Mouse (Mus musculus) CH12.LX (cell line): ENCODE data around the gene Daxx. TPM values are rescaled to one million over a fixed set of nuclear protein-coding genes. Genes with fewer than 3 reads are reported as not detected.
A peak's percentile ranks its signal among the peaks of the same experiment; 100 is the strongest.

Source experiments
- DNase-seq: peaks from one replicate; pipeline ENCODE4 v3.0.0-alpha.2; 2013; ENCODE audit errors: extremely low read depth
- H3K27ac ChIP-seq: 2 replicates; pipeline ENCODE4 v1.5.1; 2012; ENCODE audit warnings: low read depth, mild to moderate bottlenecking, control low read depth, moderate library complexity; ENCODE audit not compliant: insufficient read depth
- H3K27me3 ChIP-seq: replicated peaks from 2 replicates; pipeline ENCODE3; 2012; ENCODE audit warnings: inconsistent platforms
- H3K36me3 ChIP-seq, 2 experiments: replicated peaks in 1 of 2; 2 replicates each; pipeline versions ENCODE3 to v1.6.1; 2012; ENCODE audit warnings: inconsistent platforms in 1 of 2, low read length in 1 of 2, mild to moderate bottlenecking in 1 of 2, mixed read lengths in 1 of 2, moderate library complexity in 1 of 2; ENCODE audit not compliant: control insufficient read depth in 1 of 2, insufficient read depth in 1 of 2
- H3K4me1 ChIP-seq, 2 experiments: 2 replicates each; pipeline ENCODE4 v1.6.1; 2012; ENCODE audit warnings: inconsistent platforms in 1 of 2, moderate library complexity in 1 of 2; ENCODE audit not compliant: insufficient read depth in 2 of 2, control insufficient read depth in 1 of 2
- H3K4me2 ChIP-seq: 2 replicates; pipeline ENCODE4 v1.6.1; 2012; ENCODE audit warnings: low read depth, mild to moderate bottlenecking, control low read depth; ENCODE audit not compliant: poor library complexity, insufficient read depth, severe bottlenecking
- H3K4me3 ChIP-seq, 3 experiments: fragments of 150-350 bp in 1 of 3; sonication (generic) in 1 of 3; replicated peaks in 1 of 3; 2 replicates each; pipeline versions ENCODE3 to v1.5.1; 2011 to 2012; ENCODE audit warnings: low read depth in 2 of 3, low read length in 2 of 3, mild to moderate bottlenecking in 2 of 3, moderate library complexity in 2 of 3, control low read depth in 1 of 3, improper control_type of control experiment in 1 of 3, inconsistent platforms in 1 of 3, mixed read lengths in 1 of 3; ENCODE audit not compliant: poor library complexity in 1 of 3
- H3K79me2 ChIP-seq: replicated peaks from 2 replicates; pipeline ENCODE4 v1.6.1; 2012; ENCODE audit warnings: mild to moderate bottlenecking, moderate library complexity; ENCODE audit not compliant: control insufficient read depth, poor library complexity, insufficient read depth, severe bottlenecking; ENCODE audit errors: extremely low read depth
- H3K9ac ChIP-seq: 2 replicates; pipeline ENCODE4 v1.6.1; 2012; ENCODE audit warnings: low read depth, mild to moderate bottlenecking, control low read depth, moderate library complexity; ENCODE audit not compliant: insufficient read depth
- H3K9me3 ChIP-seq: replicated peaks from 2 replicates; pipeline ENCODE3; 2012; ENCODE audit warnings: low read length, inconsistent platforms, mixed read lengths
- BHLHE40 ChIP-seq: IDR thresholded peaks from 2 replicates; pipeline ENCODE4 v1.6.1; 2011; ENCODE audit warnings: mild to moderate bottlenecking, low read depth, low read length, improper control_type of control experiment
- CHD1 ChIP-seq: IDR thresholded peaks from 2 replicates; pipeline ENCODE4 v1.6.1; 2012; ENCODE audit warnings: low read depth, low read length, improper control_type of control experiment, inconsistent platforms
- CHD2 ChIP-seq: IDR thresholded peaks from 2 replicates; pipeline ENCODE4 v1.6.1; 2011; ENCODE audit warnings: low read length, improper control_type of control experiment
- CTCF ChIP-seq, 2 experiments: IDR thresholded peaks in 1 of 2; conservative IDR thresholded peaks in 1 of 2; 2 replicates each; pipeline ENCODE4 v1.5.1; 2011 to 2012; ENCODE audit warnings: low read depth in 2 of 2, low read length in 2 of 2, improper control_type of control experiment in 1 of 2, inconsistent platforms in 1 of 2, mild to moderate bottlenecking in 1 of 2, moderate library complexity in 1 of 2
- E2F4 ChIP-seq: IDR thresholded peaks from 2 replicates; pipeline ENCODE4 v1.6.1; 2011; ENCODE audit warnings: low read depth, low read length, improper control_type of control experiment; ENCODE audit not compliant: insufficient replicate concordance
- ELF1 ChIP-seq: IDR thresholded peaks from 2 replicates; pipeline ENCODE4 v1.6.1; 2014; ENCODE audit warnings: low read depth, mild to moderate bottlenecking, inconsistent platforms, low read length, improper control_type of control experiment
- EP300 ChIP-seq: IDR thresholded peaks from 2 replicates; pipeline ENCODE4 v1.6.1; 2011; ENCODE audit warnings: low read length, improper control_type of control experiment
- ETS1 ChIP-seq: conservative IDR thresholded peaks from 2 replicates; pipeline ENCODE4 v1.6.1; 2012; ENCODE audit warnings: low read depth, mild to moderate bottlenecking, inconsistent platforms, low read length, improper control_type of control experiment, moderate library complexity
- GABPA ChIP-seq: IDR thresholded peaks from 2 replicates; pipeline ENCODE4 v1.6.1; 2012; ENCODE audit warnings: low read depth, low read length, improper control_type of control experiment, inconsistent platforms; ENCODE audit not compliant: insufficient replicate concordance
- IRF4 ChIP-seq: IDR thresholded peaks from 2 replicates; pipeline ENCODE4 v1.6.1; 2014; ENCODE audit warnings: low read depth, mild to moderate bottlenecking, inconsistent platforms, low read length, improper control_type of control experiment
- KAT2A ChIP-seq: IDR thresholded peaks from 2 replicates; pipeline ENCODE4 v1.6.1; 2012; ENCODE audit warnings: low read length, improper control_type of control experiment, inconsistent platforms; ENCODE audit not compliant: insufficient replicate concordance
- MAZ ChIP-seq: IDR thresholded peaks from 2 replicates; pipeline ENCODE4 v1.6.1; 2012; ENCODE audit warnings: low read depth, mild to moderate bottlenecking, inconsistent platforms, low read length, improper control_type of control experiment, moderate library complexity
- MEF2A ChIP-seq: IDR thresholded peaks from 2 replicates; pipeline ENCODE4 v1.6.1; 2014; ENCODE audit warnings: low read depth, mild to moderate bottlenecking, inconsistent platforms, low read length, improper control_type of control experiment, borderline replicate concordance
- MXI1 ChIP-seq: IDR thresholded peaks from 2 replicates; pipeline ENCODE4 v1.6.1; 2011; ENCODE audit warnings: mild to moderate bottlenecking, low read depth, low read length, improper control_type of control experiment
- MYC ChIP-seq: IDR thresholded peaks from 2 replicates; pipeline ENCODE4 v1.6.1; 2011; ENCODE audit warnings: low read depth, mild to moderate bottlenecking, improper control_type of control experiment, low read length
- NRF1 ChIP-seq: IDR thresholded peaks from 2 replicates; pipeline ENCODE4 v1.6.1; 2014; ENCODE audit warnings: low read depth, mild to moderate bottlenecking, inconsistent platforms, low read length, improper control_type of control experiment, moderate library complexity
- PAX5 ChIP-seq: IDR thresholded peaks from 2 replicates; pipeline ENCODE4 v1.6.1; 2012; ENCODE audit warnings: low read length, inconsistent platforms, mixed read lengths
- POLR2A ChIP-seq: IDR thresholded peaks from 2 replicates; pipeline ENCODE4 v1.6.1; 2011; ENCODE audit warnings: low read depth, mild to moderate bottlenecking, improper control_type of control experiment, low read length
- POLR2AphosphoS2 ChIP-seq: IDR thresholded peaks from 2 replicates; pipeline ENCODE4 v1.6.1; 2011; ENCODE audit warnings: low read depth, low read length, improper control_type of control experiment
- RAD21 ChIP-seq: IDR thresholded peaks from 2 replicates; pipeline ENCODE4 v1.6.1; 2011; ENCODE audit warnings: low read depth, mild to moderate bottlenecking, low read length, improper control_type of control experiment, moderate library complexity
- SIN3A ChIP-seq: IDR thresholded peaks from 2 replicates; pipeline ENCODE4 v1.6.1; 2012; ENCODE audit warnings: low read length, improper control_type of control experiment, inconsistent platforms
- SMC3 ChIP-seq: IDR thresholded peaks from 2 replicates; pipeline ENCODE4 v1.6.1; 2011; ENCODE audit warnings: low read depth, low read length, improper control_type of control experiment
- TBP ChIP-seq: conservative IDR thresholded peaks from 2 replicates; pipeline ENCODE4 v1.6.1; 2011; ENCODE audit warnings: low read depth, low read length, improper control_type of control experiment
- TCF12 ChIP-seq: IDR thresholded peaks from 2 replicates; pipeline ENCODE4 v1.6.1; 2014; ENCODE audit warnings: low read depth, mild to moderate bottlenecking, inconsistent platforms, low read length, improper control_type of control experiment
- UBTF ChIP-seq: IDR thresholded peaks from 2 replicates; pipeline ENCODE4 v1.6.1; 2012; ENCODE audit warnings: low read depth, mild to moderate bottlenecking, inconsistent platforms, low read length, improper control_type of control experiment, moderate library complexity
- USF2 ChIP-seq: conservative IDR thresholded peaks from 2 replicates; pipeline ENCODE4 v1.6.1; 2011; ENCODE audit warnings: low read depth, low read length, improper control_type of control experiment
- ZC3H11A ChIP-seq: IDR thresholded peaks from 2 replicates; pipeline ENCODE4 v1.6.1; 2012; ENCODE audit warnings: low read depth, mild to moderate bottlenecking, inconsistent platforms, low read length, improper control_type of control experiment
- ZKSCAN1 ChIP-seq: IDR thresholded peaks from 2 replicates; pipeline ENCODE4 v1.6.1; 2012; ENCODE audit warnings: low read depth, inconsistent platforms, low read length, improper control_type of control experiment, borderline replicate concordance
- ZMIZ1 ChIP-seq: IDR thresholded peaks from 2 replicates; pipeline ENCODE4 v1.6.1; 2012; ENCODE audit warnings: low read depth, mild to moderate bottlenecking, inconsistent platforms, low read length, improper control_type of control experiment
- dilution Hi-C: fragments of 300-500 bp; cut with MboI; formaldehyde crosslinking; loops from 2 replicates; pipeline ENCODE4 v1.14.3; 2020; ENCODE audit warnings: low sequenced_read_pairs; ENCODE audit not compliant: extremely low pct_unique_long_range_greater_than_20kb, extremely low pct_ligation_motif_present
- in situ Hi-C: fragments of 300-500 bp; cut with MboI; formaldehyde crosslinking; loops from 3 replicates; pipeline ENCODE4 v1.14.3; 2019; ENCODE audit warnings: low sequenced_read_pairs, low pct_ligation_motif_present, low pct_unique_long_range_greater_than_20kb, mixed read lengths
- polyA plus RNA-seq: library from polyadenylated mRNA; unstranded; fragments of >175 nt; gene quantifications from 2 replicates; pipeline ENCODE4 v1.2.1, GENCODE M21; 2012; ENCODE audit warnings: low read depth; ENCODE audit not compliant: insufficient read length
- total RNA-seq, 2 experiments: library from RNA; depleted of rRNA; stranded (reverse); fragments of 300-350 nt in 1 of 2; fragments of >200 nt in 1 of 2; gene quantifications; 2 replicates each; pipeline ENCODE4 v1.2.3; 2012 to 2014

Gene Daxx
- total and polyA plus RNA-seq, 3 experiments = 32.3 to 53.0 (median 33.8) TPM

DNA sequence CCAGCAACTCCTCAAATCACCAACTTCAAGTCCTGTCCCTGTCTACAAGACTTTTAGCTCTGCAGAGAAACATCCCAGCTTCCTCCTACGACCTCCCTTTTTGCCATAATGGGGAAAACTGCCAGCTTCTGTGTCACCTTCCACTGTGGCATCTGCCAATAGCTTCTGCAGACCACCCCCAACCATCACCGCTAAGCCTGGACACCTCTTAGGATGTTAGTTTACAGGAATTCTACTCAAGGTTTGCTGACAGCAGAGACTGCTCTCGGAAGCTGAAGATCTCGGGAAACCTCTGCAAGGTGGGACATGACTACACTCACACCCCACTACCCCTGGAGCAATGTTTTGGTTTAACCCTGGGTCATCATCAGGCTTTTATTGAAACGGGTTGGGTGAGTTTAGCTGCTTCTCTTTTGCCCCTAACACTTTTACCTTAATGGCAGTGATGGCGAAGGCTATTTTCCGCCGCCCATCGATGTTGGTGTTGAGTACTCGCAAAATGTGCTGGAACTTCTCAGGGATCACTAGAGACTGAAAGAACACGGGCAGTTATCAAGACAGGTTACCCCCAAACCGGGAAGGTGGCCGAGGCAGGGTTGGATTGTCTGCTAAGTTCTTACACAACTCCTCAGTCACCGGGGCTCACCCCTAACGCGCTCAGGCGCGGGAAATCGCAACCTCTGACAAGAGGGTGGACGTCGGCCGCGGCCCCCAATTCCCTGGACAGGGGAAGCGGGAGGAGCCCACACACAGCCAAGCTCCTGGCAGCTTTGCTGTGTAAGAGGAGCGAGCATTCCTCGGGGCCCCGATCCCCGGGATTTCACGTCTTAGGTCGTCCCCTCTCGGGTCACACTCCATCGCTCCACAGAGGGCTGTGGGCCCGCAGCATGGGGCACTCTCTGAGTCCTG, 45.7 kb downstream of the Daxx start:
- H3K36me3 ChIP-seq = peaks cover 54 to 67% of the 10 kb centered on the region in 2 experiments

DNA sequence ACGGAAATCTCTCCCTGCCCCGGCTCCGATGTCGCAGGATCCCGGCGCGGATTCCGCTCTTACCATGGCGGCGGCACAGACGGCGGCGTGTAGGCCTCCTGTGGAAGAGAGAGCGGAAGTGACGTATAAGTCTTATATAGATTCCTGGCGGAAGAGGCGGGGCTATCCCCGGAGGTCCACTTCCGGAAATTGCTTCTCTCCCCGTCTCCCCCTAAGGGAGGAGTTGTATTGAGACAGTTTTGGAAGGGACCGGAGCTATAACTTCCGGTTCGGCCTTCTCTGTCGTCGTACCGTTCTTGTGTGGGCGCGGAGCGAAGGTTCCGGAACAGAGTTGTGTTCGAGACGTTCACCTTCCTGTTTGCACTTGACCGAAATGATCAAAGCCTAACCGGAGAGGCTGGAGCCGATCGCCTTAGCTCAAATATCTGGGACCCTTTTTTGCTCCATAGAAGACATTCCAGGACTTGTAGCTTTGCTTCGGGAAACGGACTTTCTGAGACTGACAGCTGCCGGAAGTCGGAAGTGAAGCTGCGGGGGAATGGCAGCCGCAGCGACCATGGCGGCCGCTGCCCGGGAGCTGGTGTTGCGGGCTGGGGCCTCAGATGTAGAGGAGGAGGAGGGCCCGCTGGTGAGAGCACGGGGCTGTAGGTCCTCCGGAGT, 46.5 kb downstream of the Daxx start, which contains the start of the genes Vps52 and Rps18:
TSS of gene Vps52 (plus strand) at position 258 of the 660 bp plus-strand sequence.
TSS of gene Rps18 (minus strand) at position 447 of the 660 bp plus-strand sequence.
- peaks cover 29% of the 10 kb centered on the region for H3K79me2 ChIP-seq
- peak within 1 kb of the TSS; percentile 91 to 99 (median 96) for H3K4me3 ChIP-seq
- H3K9me3 ChIP-seq = no peaks in the 10 kb centered on the region
- no peaks in the 10 kb centered on the region for H3K27me3 ChIP-seq
- H3K4me1 ChIP-seq = peaks cover 10 to 36% of the 10 kb centered on the region in 2 experiments
- H3K36me3 ChIP-seq = peaks cover 53 to 65% of the 10 kb centered on the region in 2 experiments
- peak within 1 kb of the TSS; percentile 99 for H3K9ac ChIP-seq
- in situ Hi-C loops (no loop called here), dilution Hi-C loops (no loop called here)
- peak within 1 kb of the TSS; percentile 60 for H3K27ac ChIP-seq
- DNase-seq = peak; percentile 96
- H3K4me2 ChIP-seq = peak within 1 kb of the TSS; percentile 97
- TF ChIP-seq MAZ (peak; percentile 98), MXI1 (peak; percentile 77), POLR2A (peak; percentile 84), E2F4 (no peak), SIN3A (peak; percentile 80; the same call in 1 of the 2 replicates), TCF12 (peak; percentile 90), KAT2A (peak; percentile 91; the same call in 1 of the 2 replicates), ETS1 (no peak), POLR2AphosphoS2 (peak; percentile 95), CTCF (conservative IDR thresholded peaks at IDR 0.05 in 1 of 2, IDR thresholded peaks at IDR 0.05 in 1 of 2; ENCODE audit: low read depth in 2 of 2, low read length in 2 of 2) (no peak), ZMIZ1 (peak; percentile 47; the same call in 1 of the 2 replicates), MYC (peak; percentile 97), USF2 (no peak), ZC3H11A (no peak), ZKSCAN1 (no peak), IRF4 (peak; percentile 75), CHD2 (no peak), MEF2A (no peak), SMC3 (no peak), UBTF (no peak), RAD21 (no peak), PAX5 (no peak), BHLHE40 (no peak), ELF1 (peak; percentile 93)

More for the DNA sequence above, 45.7 kb downstream of the Daxx start:
- Histone ChIP-seq H3K9me3 (no peaks in the 10 kb centered on the region), H3K27ac (peak overlapping the region; percentile 26), H3K79me2 (peaks cover 29% of the 10 kb centered on the region), H3K4me2 (peak overlapping the region; percentile 63), H3K9ac (peak overlapping the region; percentile 53), H3K4me3 (peak overlapping the region; percentile 61 to 96 (median 91)), H3K4me1 (peaks cover 10 to 43% of the 10 kb centered on the region in 2 experiments), H3K27me3 (no peaks in the 10 kb centered on the region)
- TF ChIP-seq NRF1 (no peak), TBP (no peak), CHD2 (no peak), GABPA (no peak), EP300 (no peak), IRF4 (no peak), E2F4 (0 out of 2 replicates have a peak, but pooled peaks have one; percentile 14), TCF12 (no peak), KAT2A (no peak), POLR2AphosphoS2 (peak; percentile 45; the same call in 1 of the 2 replicates), CHD1 (peak; percentile 83), POLR2A (peak; percentile 16; the same call in 1 of the 2 replicates), ZMIZ1 (no peak; the same call in none of the 2 replicates), UBTF (0 out of 2 replicates have a peak, but pooled peaks have one; percentile 31)
- no peak for DNase-seq
- in situ Hi-C loops = no loop called here
- dilution Hi-C loops = no loop called here
